Mouse (Mus musculus) hindbrain, embryonic 12.5 days (tissue): ENCODE measurements around the gene Aqp7. TPM values are rescaled to one million over a fixed set of nuclear protein-coding genes. Genes with fewer than 3 reads are reported as not detected.
"Not testable (repeated sequence)": the region's sequence is repeated elsewhere in the genome, so short reads cannot be mapped to it uniquely, and the experiment has no call there.

Experiments
- ATAC-seq: fragments of 200-750 bp; cut with Nextera tagmentation; 2 replicates; pipeline ENCODE4 v1.8.0; 2017; ENCODE audit warnings: moderate TSS enrichment; ENCODE audit not compliant: low FRiP score
- H3K27ac ChIP-seq: fragments of 300-500 bp; sonication (generic); 2 replicates; pipeline ENCODE4 v1.5.1; 2016; ENCODE audit warnings: mild to moderate bottlenecking
- H3K27me3 ChIP-seq: fragments of 300-500 bp; sonication (generic); 2 replicates; pipeline ENCODE4 v1.6.1; 2016; ENCODE audit warnings: mild to moderate bottlenecking
- H3K36me3 ChIP-seq: fragments of 300-500 bp; sonication (generic); 2 replicates; pipeline ENCODE4 v1.6.1; 2016; ENCODE audit warnings: mild to moderate bottlenecking
- H3K4me1 ChIP-seq: fragments of 300-500 bp; sonication (generic); 2 replicates; pipeline ENCODE4 v1.6.1; 2016
- H3K4me2 ChIP-seq: fragments of 300-500 bp; sonication (generic); replicated peaks from 2 replicates; pipeline ENCODE4 v1.6.1; 2016; ENCODE audit warnings: mild to moderate bottlenecking
- H3K4me3 ChIP-seq: fragments of 300-500 bp; sonication (generic); 2 replicates; pipeline ENCODE4 v1.5.1; 2016; ENCODE audit warnings: mild to moderate bottlenecking
- H3K9ac ChIP-seq: fragments of 300-500 bp; sonication (generic); 2 replicates; pipeline ENCODE4 v1.6.1; 2016; ENCODE audit warnings: mild to moderate bottlenecking, moderate library complexity
- H3K9me3 ChIP-seq: fragments of 300-500 bp; sonication (generic); replicated peaks from 2 replicates; pipeline ENCODE4 v1.6.1; 2016; ENCODE audit warnings: mild to moderate bottlenecking
- WGBS: fragments of 180-500 bp; shearing (Covaris S2); methylation state at CpG from one replicate; pipeline ENCODE4 v1.1.7; 2016; 5-methylcytosine and 5-hydroxymethylcytosine counted together
- polyA plus RNA-seq: library from polyadenylated mRNA; unstranded; fragments of >200 nt; fragmentation: Nextera tagmentation; extraction: Ambion mirVana; gene quantifications from 2 replicates; pipeline ENCODE4 v1.2.1, GENCODE M21; 2016

Aqp7 gene
- polyA plus RNA-seq, 1 experiment from 2014 or later = not detected

DNA sequence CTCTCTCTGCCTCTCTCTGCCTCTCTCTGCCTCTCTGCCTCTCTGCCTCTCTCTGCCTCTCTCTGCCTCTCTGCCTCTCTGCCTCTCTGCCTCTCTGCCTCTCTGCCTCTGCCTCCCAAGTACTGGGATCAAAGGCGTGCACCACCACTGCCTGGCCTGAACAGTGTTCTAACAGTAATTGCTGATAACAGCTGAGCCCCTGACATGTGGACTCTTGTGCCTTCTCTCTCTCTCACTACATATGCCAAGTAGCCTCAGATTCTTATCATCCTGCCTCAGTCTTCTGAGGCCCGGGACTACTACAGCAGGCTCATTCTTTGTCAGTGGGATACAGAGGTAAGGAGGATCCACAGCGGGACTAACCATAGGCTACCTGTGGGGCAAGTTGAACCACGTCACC, 34.9 kb upstream of the Aqp7 start:
- not testable (repeated sequence) for H3K4me2 ChIP-seq, H3K27me3 ChIP-seq, H3K9ac ChIP-seq, ATAC-seq, H3K36me3 ChIP-seq, H3K4me1 ChIP-seq, H3K9me3 ChIP-seq, H3K4me3 ChIP-seq, H3K27ac ChIP-seq
- 67% methylated on average over 4 of the region's 4 CpGs for WGBS

DNA sequence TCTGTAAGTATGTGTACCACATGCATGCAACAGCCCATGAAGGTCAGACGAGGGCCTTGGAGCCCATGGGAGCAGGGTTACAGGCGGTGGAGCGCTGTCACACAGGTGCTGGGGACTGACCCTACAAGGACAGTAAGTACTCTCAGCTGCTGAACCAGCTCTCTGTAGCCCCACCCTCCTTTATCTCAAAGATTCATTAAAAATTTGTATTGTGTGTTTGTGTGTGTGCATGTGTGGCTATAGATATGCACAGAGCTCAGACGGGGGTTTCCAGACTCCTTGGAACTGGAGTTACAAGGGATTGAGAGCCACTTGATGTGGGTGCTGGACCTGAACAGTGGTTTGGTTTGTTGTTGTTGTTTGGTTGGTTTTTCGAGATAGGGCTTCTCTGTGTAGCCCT, 33.8 kb upstream of the Aqp7 start:
- Histone ChIP-seq H3K9ac (no peak overlapping the region), H3K27me3 (no peaks in the 10 kb centered on the region), H3K36me3 (no peaks in the 10 kb centered on the region), H3K27ac (no peak overlapping the region), H3K4me2 (no peak overlapping the region), H3K4me1 (no peaks in the 10 kb centered on the region), H3K9me3 (no peaks in the 10 kb centered on the region), H3K4me3 (no peak overlapping the region)
- ATAC-seq = no peak
- 79% methylated on average over 5 of the region's 5 CpGs for whole genome bisulfite sequencing

DNA sequence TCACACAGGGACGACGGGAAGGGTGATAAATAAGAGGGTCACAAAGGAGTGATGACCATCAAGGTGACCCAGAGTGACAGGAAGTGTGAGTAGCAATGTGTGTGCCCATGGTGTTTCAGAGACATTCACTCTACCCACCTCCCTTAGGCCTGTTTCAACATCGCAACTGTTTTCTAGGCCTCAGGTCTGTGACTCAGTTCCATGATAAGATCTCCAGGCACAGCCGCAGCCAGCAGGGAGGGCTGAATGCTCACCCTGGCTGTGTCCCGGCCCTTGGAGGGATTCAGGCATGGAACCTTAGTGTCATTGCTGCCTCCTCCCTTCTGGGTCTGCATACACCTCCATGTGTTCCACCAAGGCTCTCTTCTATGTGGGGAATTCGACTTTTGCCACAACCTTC, 30.8 kb upstream of the Aqp7 start:
- no peaks in the 10 kb centered on the region for H3K36me3 ChIP-seq
- 84% methylated on average over 6 of the region's 6 CpGs for WGBS
- ATAC-seq = no peak
- H3K4me3 ChIP-seq = no peak overlapping the region
- H3K9me3 ChIP-seq = no peaks in the 10 kb centered on the region
- no peaks in the 10 kb centered on the region for H3K27me3 ChIP-seq
- no peaks in the 10 kb centered on the region for H3K4me1 ChIP-seq
- H3K4me2 ChIP-seq = no peak overlapping the region
- no peak overlapping the region for H3K9ac ChIP-seq
- no peak overlapping the region for H3K27ac ChIP-seq

DNA sequence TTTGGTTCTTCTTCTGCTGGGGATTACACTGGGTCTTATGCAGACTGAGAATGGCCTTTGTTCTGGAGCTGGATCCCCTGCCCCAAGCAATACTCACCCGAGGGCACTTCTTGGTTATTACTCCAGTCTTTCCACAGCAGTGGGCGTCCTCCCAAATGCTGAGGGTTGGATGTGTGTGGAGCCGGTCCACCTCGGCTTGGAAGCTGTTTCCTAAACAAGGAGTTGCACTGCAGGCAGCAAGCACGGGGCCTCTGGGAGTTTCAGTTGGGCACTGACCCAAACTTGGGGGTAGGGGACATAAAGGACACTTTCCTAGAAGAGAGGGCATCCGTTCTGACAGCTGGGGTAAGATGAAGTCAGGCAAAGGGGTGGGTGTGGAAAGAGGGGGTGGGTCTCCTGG, 26.5 kb upstream of the Aqp7 start:
- WGBS = 80% methylated on average over 6 of the region's 6 CpGs
- no peak overlapping the region for H3K4me2 ChIP-seq
- no peaks in the 10 kb centered on the region for H3K9me3 ChIP-seq
- H3K4me1 ChIP-seq = no peaks in the 10 kb centered on the region
- no peaks in the 10 kb centered on the region for H3K27me3 ChIP-seq
- H3K27ac ChIP-seq = no peak overlapping the region
- no peaks in the 10 kb centered on the region for H3K36me3 ChIP-seq
- no peak overlapping the region for H3K4me3 ChIP-seq
- H3K9ac ChIP-seq = no peak overlapping the region
- no peak for ATAC-seq

DNA sequence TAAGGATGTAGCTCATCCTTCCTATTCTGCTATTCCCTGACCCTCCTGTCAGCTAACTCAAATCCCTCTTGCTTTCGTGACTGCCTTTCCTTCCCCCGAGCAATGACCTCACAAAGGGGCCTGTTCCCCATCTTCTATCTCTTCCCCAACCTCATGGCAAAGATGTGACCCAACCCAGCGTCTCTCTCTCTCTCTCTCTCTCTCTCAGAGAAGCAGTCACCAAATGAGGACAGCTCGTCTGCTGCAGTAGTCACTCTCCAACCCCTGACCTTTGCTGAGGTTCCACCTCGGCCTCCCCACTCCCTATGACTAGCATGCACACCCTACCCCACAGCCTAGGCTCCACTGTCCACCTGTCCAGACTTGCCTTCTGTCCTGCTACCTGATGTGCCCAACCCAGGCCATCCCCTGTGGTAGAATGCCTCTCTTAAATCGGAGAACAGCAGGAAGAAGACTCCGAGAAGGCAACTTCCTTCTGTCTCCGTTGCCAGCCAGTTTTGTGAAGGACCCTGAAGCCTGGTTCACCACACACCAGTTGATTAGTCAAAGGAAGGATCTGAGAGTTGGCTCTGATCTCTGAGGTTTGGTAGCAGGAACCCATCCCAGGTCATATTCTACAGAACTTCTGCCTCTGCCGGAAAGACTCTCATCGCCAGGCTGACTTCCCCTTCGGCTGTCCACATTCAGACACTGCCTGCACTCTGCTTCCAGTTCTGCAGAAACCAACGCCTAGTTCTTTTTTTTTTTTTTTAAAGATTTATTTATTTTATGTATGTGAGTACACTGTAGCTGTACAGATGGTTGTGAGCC, 25.3 kb upstream of the Aqp7 start:
- no peak for ATAC-seq
- Histone ChIP-seq H3K9ac (no peak overlapping the region), H3K27me3 (no peaks in the 10 kb centered on the region), H3K4me1 (no peaks in the 10 kb centered on the region), H3K27ac (no peak overlapping the region), H3K9me3 (no peaks in the 10 kb centered on the region), H3K4me2 (no peak overlapping the region), H3K36me3 (no peaks in the 10 kb centered on the region), H3K4me3 (no peak overlapping the region)
- WGBS = 84% methylated on average over 12 of the region's 12 CpGs

DNA sequence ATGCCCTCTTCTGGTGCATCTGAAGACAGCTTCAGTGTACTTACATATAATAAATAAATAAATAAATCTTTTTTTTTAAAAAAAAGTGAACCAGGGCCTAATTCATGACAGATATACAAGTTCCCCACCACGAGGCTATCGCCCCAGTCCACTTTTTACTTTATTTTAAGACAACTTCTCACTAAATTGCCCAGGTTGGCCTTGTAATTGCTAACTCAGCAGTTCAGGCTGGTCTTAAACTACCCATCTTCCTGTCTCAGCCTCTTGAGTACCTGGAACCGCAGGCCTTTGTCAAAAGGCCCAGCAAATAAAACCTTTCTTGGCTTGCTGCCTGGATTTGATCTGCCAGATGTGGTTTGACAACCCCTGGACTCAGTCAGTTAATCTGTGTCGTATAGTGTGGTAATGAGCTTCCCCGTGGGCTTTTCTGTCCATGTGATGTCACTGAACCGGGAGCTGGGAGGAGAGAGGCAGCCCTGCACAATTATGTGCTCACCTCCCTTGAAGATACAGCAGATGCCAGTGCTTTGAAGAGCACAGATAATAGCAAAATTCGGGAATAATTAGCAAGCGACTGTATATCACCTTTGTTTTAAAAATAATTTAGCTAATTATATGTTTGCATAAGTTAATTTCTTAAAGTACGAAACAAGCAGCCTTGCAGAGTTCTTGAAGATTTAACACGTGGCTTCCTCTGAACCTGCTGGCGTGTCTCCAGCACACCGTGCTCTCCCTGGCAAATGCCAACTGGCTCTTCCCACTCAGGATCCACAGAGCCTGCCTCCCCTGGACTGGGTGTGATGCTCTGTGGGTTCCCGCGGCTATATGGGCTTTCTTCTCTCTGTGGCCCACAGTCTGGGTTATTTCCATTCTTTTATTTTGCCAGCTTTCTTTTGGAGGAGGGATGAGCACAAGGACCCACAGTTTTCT, 23.8 kb upstream of the Aqp7 start:
- Histone ChIP-seq H3K36me3 (no peaks in the 10 kb centered on the region), H3K9ac (no peak overlapping the region), H3K4me3 (no peak overlapping the region), H3K27me3 (no peaks in the 10 kb centered on the region), H3K9me3 (no peaks in the 10 kb centered on the region), H3K4me1 (no peaks in the 10 kb centered on the region), H3K27ac (no peak overlapping the region), H3K4me2 (no peak overlapping the region)
- no peak for ATAC-seq
- 84% methylated on average over 14 of the region's 14 CpGs for WGBS

DNA sequence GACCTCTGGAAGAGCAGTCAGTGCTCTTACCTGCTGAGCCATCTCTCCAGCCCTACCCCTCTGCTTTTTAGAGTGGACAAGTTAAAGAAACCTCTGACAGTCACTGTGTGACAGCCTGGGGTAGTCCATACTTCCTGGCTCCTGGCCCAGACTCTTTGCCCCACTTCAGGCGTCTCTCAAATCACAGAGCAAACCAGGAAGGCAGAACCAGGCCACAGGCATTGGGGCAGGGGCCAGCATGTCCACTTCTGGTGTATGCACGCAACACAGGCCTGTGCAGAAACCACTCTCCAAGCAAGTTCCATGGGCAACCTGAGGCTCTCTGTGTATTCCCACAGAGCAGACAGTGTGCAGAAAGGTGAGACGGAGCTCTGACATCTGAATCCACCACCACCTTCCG, 17.3 kb upstream of the Aqp7 start:
- H3K4me1 ChIP-seq = no peaks in the 10 kb centered on the region
- H3K4me3 ChIP-seq = no peak overlapping the region
- H3K36me3 ChIP-seq = no peaks in the 10 kb centered on the region
- no peaks in the 10 kb centered on the region for H3K9me3 ChIP-seq
- H3K27me3 ChIP-seq = no peaks in the 10 kb centered on the region
- no peak overlapping the region for H3K4me2 ChIP-seq
- no peak overlapping the region for H3K9ac ChIP-seq
- no peak for ATAC-seq
- H3K27ac ChIP-seq = no peak overlapping the region
- WGBS = 92% methylated on average over 4 of the region's 4 CpGs

DNA sequence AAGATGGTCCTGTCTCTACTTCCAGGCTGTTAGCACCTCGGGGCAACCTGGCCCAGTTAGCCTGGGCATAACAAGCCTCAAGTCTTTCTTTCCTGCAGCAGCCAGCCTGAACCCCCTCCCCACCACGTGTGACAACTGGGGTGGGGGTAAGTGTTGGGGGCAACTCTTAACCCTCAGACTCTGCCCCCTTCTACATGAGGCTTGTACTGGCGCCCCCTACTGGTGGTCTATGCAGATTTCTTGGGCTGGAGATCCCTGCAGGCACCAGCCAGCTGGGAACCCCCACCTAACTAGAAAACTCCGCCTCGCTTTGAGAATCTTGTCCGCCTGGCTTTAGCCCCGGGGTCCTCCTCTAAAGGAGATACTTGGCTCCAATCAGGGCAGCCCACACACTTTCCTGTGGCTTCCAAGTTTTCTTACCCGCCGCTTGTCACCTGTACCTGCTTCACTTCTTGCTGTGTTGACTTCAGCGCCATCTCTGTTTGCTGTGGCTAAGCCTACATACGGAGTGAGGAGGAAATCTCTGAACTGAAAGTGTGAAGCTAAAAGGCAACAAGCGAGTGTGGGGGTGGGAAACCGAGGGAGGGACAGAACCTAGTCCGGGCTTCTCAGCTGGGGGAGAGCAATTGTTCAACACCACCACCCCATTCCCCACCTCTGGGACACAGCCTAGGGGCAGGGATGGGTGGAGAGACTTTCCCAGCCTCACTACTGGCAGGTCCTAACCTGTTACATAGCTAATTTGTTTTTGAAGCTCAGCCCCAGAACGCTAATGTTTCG, 16.1 kb upstream of the Aqp7 start:
- 25% methylated on average over 16 of the region's 16 CpGs for WGBS
- H3K4me2 ChIP-seq = no peak overlapping the region
- no peak overlapping the region for H3K9ac ChIP-seq
- no peak overlapping the region for H3K27ac ChIP-seq
- no peaks in the 10 kb centered on the region for H3K27me3 ChIP-seq
- no peak for ATAC-seq
- H3K9me3 ChIP-seq = no peaks in the 10 kb centered on the region
- no peaks in the 10 kb centered on the region for H3K4me1 ChIP-seq
- no peaks in the 10 kb centered on the region for H3K36me3 ChIP-seq
- no peak overlapping the region for H3K4me3 ChIP-seq

DNA sequence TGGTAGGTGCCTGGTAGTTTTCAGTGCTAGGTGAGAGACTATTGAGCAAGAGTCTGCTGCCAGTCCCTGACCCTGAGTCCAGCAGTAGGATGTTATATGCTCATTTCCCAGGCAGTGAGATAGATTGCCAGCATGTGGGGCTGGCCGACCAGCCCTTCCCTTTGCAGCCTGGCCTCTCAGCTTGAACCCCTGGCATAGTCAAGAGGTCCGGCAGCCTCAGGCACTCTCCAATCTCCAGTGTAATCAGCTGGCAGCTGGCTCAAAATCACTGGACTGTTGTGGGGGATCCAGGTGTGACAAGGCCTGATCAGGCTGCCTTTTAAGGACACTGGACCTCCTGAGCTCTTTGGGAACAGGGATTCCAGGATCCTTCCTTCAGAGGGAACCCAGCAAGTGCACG, 15.4 kb upstream of the Aqp7 start:
- Histone ChIP-seq H3K4me1 (no peaks in the 10 kb centered on the region), H3K4me2 (no peak overlapping the region), H3K9ac (no peak overlapping the region), H3K27me3 (no peaks in the 10 kb centered on the region), H3K4me3 (no peak overlapping the region), H3K36me3 (no peaks in the 10 kb centered on the region), H3K9me3 (no peaks in the 10 kb centered on the region), H3K27ac (no peak overlapping the region)
- ATAC-seq = no peak
- 61% methylated on average over 3 of the region's 3 CpGs for WGBS

DNA sequence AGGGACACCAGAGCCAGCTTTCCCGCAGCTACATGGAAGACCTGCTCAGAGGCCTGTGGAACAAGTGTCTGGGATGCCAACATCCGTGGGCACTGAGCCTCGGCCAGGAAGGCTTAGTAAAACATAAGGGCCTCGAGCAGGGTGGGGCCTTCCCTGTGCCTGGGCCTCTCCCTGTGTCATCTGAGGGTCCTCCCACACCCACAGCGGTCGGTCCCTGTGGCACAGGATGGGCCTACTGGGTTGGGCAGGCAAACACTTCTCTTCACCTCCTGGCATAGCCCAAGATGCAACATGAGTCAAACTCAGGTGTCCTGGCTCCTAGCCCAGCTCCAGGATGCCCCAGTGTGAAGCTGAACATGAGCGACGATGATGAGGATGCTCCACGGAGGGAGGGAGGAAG, 9.4 kb upstream of the Aqp7 start:
- Histone ChIP-seq H3K27ac (no peak overlapping the region), H3K9ac (no peak overlapping the region), H3K4me2 (no peak overlapping the region), H3K4me3 (no peak overlapping the region), H3K4me1 (no peaks in the 10 kb centered on the region), H3K27me3 (no peaks in the 10 kb centered on the region), H3K36me3 (no peaks in the 10 kb centered on the region), H3K9me3 (no peaks in the 10 kb centered on the region)
- 76% methylated on average over 6 of the region's 9 CpGs for WGBS
- ATAC-seq = no peak

DNA sequence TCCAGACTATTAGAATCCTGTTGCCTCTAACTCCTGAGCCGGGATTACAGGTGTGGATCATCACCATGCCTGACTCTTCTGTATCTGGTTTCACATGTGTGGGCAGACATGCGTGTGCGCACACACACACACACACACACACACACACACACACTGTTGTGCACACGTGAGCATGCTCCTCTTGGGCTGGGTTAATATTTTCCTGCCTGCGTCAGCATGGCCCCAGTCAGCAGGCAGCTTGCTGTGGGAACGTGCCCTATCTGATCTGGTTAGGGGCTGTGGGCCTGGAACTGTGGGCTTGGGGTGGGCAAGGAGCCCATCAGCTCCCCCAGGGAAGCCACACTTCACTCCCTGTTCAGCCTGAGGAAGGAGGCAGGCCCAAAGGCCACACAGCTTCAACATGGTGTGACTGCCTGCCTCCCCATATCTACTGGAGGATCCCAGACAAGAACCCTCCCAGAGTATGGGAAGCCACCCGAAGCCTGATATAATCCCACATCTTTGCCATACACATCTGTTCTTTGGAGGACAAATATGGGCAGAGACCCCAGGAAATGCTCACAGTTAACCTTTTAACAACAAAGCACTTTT, 8.9 kb upstream of the Aqp7 start:
- WGBS = 65% methylated on average over 7 of the region's 7 CpGs
- Histone ChIP-seq H3K4me1 (no peaks in the 10 kb centered on the region), H3K9me3 (no peaks in the 10 kb centered on the region), H3K27ac (no peak overlapping the region), H3K4me3 (no peak overlapping the region), H3K27me3 (no peaks in the 10 kb centered on the region), H3K4me2 (no peak overlapping the region), H3K9ac (no peak overlapping the region), H3K36me3 (no peaks in the 10 kb centered on the region)
- ATAC-seq = no peak

DNA sequence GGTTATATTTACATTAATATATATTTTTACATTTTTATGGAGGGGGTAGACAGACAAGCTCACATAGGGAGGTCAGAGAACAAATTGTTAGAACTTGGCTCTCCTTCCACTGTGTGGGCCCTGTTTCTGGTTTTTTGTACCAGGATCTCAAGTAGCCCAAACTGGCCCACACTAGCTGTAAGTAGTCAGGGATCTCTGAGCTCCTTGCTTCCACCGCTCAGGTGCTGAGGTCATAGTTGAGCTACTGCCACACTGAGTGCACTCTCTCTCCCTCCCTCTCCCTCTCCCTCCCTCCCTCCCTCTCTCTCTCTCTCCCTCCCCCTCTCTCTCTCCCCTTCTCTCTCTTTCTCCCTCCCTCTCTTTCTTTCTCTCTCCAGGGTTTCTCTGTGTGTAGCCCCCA, 8.3 kb upstream of the Aqp7 start:
- Histone ChIP-seq H3K4me1 (no peaks in the 10 kb centered on the region), H3K27me3 (no peaks in the 10 kb centered on the region), H3K9me3 (no peaks in the 10 kb centered on the region), H3K4me3 (no peak overlapping the region), H3K36me3 (no peaks in the 10 kb centered on the region), H3K9ac (no peak overlapping the region), H3K27ac (no peak overlapping the region), H3K4me2 (no peak overlapping the region)
- ATAC-seq = no peak
- 31% methylated on average over 1 of the region's 1 CpGs for WGBS
